Mouse (Mus musculus): Measurements from ENCODE around the gene Eef1akmt4.

- no peak for TF ChIP-seq CTCF (IDR thresholded peaks at IDR 0.05; ENCODE audit: control insufficient read depth, insufficient read depth, low read length)
- no peak for TF ChIP-seq POLR2A (IDR thresholded peaks at IDR 0.05; ENCODE audit: borderline replicate concordance, control insufficient read depth, low read depth, low read length)
Observed at GRCm38 (mm10) chr16:20595060-20595673, 16.2 kb upstream of the Eef1akmt4 start.

Measured in bone marrow, adult 2 months (tissue).